Mouse (Mus musculus) layer of hippocampus, adult 9-10 months (tissue): ENCODE data around the gene Spon1.

Experiments used
- DNase-seq: peaks from one replicate; pipeline ENCODE4 v3.0.0; 2022; ENCODE audit warnings: low spot score

Gene Spon1

DNA sequence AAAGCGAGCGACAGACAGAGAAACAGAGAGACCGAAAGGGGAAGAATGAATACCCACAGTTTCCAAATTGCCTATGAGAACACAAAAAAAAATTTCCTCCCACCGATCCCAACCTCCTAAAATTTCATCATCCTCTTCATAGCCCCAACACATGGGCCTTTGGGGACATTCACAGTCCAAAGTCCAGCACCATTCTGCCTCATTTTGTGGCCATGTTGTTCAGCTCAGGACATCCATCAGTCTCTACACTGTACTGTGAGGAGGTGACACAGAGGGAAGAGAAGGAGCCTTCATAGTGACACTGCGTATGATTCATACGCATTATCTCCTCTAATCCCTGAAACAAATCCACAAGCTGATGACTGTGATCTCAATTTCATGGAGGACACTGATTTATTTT, 12.7 kb downstream of the Spon1 start:
- no peak for DNase-seq

DNA sequence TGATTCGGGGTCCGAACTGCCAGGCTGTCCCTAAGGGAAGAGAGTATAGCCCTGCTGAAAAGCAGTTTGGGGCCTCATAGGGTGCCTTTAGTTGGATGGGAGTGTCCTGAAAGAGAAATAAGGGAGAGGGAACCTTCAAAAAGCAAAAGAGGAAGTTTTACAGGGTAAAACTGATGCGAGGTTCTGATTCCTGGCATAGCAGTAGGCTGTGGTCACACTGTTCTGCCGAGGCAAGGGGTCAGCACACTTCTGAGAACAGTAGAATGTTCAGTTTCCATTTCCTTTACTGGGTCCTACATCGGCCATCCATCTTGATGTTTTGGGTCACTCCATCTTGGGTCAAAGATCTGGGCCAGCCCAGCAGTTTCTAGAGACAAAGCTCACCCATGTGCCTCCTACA, 14.5 kb downstream of the Spon1 start:
- no peak for DNase-seq

DNA sequence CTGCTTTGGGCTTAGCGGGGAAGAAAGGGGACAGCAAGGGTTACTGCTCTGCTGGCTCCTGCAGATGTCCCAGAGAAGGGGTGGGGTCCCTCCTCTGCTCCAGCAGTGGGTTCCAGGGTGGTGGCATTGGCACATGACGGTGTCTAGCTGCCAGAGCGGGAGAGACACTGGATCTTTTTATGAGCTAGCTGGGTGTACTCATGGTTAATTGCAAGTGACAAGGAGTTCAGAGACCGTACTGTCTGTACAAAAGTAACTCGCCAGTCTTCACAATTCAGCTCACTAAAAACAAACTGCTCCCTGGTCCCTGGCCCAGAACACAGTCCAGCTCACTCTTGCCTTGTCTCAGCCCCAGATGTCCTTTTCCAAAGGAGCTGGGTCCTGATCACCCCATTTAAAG, 26.2 kb downstream of the Spon1 start:
- no peak for DNase-seq

- DNase-seq: no peak
Measured at GRCm38 (mm10) chr7:113792871-113793270, 27.1 kb downstream of the Spon1 start.

DNA sequence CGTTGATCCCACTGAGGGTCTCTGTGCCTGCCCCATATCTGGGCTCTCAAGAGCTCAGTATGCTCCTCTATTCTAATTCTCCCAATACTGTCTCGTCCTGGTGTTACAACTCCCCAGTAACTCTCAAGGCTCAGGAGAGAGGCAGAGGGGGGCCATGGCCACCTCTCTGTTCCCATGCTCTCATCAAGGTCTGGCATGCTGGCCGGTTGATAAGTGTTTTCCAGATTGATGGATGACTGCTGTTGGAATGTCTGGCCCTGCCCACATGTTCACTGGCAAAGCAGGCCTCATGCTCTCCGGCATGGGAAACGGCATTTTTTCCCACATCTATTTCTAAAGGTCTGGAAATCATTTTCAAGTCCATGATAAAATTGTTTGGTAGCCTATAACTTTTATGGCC, 29.4 kb downstream of the Spon1 start:
- no peak for DNase-seq

- DNase-seq: no peak
Measured at GRCm38 (mm10) chr7:113797134-113797533, 31.3 kb downstream of the Spon1 start.

DNA sequence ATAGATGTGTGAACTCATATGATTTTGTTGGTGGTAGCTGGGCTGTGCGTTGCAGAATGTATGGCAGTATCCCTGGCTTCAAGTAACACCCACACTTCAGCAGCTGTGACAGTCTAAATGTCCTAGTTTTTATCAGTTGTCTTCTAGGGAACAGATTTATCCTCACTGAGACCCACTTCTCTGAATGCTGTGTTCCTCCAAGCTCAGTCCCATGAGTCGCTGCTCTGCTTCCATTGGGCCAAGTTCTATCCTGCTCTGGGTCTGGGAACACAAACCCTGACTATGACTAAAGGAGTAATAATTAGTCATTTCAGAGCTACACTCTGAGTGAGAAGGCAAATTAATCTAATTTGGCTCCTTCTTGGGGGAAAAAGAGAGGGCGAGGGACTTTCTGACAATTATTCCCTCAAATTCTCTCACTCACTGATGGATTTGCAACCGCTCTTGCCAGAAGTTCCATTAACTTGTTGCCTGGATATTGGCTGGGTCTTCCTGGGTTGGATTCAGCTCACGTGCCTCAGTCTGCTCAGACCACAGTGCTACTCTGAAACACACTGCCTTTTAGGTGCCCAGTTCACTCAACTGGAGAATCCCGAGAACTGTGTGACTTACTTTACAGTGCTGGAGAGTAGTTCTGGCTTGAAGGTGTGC, 32.9 kb downstream of the Spon1 start:
- DNase-seq: no peak

GRCm38 (mm10) chr7:113809781-113810180, 44.0 kb downstream of the Spon1 start:
- no peak for DNase-seq

DNA sequence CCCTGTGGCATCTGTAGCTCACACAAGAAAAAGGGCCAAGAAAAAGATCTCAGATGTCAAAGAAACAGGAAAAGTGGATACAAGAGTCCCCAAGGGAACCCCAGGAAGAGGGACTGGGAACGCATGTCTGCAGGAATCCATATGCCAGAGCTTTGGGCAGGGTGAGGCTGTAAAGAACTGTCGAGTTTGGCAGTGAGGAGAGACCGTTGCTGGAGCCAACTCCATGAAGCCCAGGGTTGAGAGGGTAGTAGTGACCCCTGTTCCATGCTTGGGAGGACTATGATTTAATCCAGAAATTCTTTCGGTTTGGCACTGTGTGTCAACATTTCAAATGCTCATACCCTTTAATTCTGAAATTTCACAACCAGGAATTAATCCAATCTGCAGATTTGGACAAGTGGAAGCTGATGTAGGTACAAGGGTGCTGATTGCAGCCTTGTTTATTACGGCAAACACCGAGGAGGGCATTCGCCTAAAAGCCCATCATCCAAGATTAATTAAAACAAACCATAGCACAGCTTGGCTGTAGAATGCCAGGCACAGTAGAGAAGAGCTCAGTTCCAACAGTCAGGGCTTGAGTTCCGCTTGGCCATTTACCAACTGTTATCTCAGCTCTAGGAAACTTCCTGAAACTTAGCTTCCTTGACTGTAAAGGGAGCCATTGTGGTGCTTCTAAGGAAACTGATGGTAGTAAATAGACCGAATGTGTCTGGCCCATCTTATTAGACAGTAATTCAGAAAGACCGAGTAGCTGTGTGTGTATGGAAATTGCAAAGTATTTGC, 45.8 kb downstream of the Spon1 start:
- no peak for DNase-seq

GRCm38 (mm10) chr7:113814101-113814779, 48.4 kb downstream of the Spon1 start:
- DNase-seq: no peak

GRCm38 (mm10) chr7:113815726-113816125, 49.9 kb downstream of the Spon1 start:
- no peak for DNase-seq

DNA sequence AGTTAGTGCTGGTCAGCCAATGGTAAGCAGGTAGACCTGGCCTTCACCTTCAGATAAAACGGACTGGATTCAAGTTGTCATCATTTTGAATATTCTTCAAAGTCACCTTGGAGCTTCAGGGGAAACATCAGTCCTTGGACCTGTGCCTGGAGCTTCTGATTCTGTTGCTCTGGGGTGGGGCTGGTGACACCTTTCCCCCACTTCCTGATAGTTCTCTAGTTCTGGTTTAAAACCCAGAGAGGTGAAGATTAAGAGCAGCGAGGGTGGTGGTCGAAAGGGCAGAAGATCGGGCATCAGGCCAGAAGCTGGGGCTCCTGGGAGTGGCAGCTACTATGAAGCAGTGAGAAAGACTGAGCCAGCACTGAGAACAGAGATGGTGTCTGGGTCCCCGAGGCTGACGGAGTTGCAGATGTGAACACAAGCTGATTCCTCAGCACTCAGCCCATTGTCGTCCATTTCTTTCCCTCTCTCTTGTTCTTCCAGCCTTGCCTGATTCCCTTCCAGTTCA, 51.1 kb downstream of the Spon1 start:
- no peak for DNase-seq

GRCm38 (mm10) chr7:113818116-113818515, 52.3 kb downstream of the Spon1 start:
- DNase-seq: no peak

- DNase-seq: no peak
Measured at GRCm38 (mm10) chr7:113820213-113820612, 54.4 kb downstream of the Spon1 start.

DNA sequence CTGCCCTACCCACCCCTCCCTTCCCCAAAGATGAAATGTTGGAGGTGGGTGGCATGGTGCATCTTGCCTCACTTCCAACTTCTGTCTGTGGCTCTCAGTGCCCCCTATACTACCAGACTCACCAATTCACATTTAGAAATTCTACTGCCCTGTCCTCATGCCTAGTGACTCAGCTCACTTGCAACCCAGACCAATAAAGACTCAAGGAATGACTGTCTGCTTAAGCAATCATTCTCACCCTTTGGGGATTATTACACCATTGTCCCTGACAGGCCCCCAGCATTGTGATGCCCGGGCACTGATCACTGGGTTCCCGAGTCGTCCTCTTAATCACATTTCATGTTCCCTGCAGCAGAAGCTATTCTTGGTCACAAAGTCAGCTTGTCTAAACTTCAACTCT, 57.2 kb downstream of the Spon1 start:
- DNase-seq: no peak

DNA sequence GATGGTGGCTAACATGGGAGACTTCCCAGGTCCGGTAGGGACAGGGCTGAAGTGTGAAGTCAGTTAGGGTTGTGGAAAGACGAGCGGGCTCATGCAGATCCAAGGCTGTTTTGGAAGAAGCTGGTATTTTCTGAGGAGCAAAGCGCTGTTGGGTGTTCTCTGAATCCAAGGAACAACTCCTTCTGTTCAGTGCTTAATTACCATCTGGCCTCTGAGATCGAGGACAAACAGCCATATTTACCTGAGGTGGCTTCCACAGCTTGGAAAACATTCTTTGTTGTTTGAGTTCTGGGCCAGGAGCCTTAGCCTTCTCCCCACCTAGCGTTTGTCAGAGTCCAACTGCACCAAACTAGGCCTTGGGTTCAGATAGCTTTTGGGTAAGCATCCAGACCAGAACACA, 58.9 kb downstream of the Spon1 start:
- DNase-seq: no peak

DNA sequence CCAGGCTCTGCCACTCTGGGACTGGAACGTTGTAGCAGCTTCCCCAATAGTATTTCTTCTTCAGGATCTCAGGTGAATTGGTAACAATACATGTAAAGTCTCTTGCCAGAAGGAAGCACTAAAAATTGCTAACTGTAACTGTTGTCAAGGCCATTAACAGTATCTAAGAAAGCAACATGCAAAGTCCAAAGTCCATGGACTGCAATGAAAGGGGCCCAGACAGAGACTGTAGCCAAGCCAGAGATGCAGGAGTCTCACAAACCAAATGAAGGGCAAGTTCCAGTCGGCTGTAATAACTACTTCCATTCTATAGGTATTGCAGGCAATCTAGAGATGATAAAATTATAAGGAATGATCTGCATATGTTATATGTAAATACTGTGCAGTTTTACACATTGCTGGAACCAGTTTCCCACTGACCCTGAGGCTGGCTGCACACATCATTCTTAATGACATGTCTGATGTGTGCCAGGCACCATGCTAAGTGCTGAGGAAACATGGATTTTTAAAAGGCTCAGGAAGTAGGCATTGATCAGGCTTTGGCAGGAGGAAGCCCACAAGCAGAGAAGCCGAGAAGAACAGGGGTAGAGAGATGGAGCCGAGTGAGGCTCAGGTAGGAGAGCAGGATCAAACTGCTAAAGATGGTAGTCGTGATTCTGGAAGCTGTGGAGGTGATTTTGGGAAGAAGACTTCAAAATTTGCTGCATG, 59.9 kb downstream of the Spon1 start:
- DNase-seq: no peak

DNA sequence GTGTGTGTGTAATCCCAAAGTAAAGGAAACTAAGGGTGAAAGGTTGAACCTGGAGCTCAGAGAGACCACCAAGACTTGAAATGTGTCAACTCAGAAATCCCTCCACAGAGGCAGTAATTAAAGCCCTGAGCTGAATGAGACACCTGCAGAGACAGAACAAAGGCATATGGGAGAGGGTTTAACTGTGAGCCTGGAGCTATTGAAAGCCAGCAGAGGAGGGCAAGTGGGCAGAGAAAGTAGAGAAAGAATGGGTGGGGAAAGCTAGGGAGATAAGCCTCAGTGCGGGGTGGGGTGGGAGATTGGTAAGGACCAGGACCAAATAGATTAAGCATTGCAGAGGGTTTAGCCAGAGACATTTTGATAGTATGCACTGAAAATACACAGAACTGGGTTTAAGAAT, 60.7 kb downstream of the Spon1 start:
- no peak for DNase-seq

GRCm38 (mm10) chr7:113828122-113828571, 62.3 kb downstream of the Spon1 start:
- DNase-seq: no peak

GRCm38 (mm10) chr7:113828576-113828975, 62.8 kb downstream of the Spon1 start:
- no peak for DNase-seq

DNA sequence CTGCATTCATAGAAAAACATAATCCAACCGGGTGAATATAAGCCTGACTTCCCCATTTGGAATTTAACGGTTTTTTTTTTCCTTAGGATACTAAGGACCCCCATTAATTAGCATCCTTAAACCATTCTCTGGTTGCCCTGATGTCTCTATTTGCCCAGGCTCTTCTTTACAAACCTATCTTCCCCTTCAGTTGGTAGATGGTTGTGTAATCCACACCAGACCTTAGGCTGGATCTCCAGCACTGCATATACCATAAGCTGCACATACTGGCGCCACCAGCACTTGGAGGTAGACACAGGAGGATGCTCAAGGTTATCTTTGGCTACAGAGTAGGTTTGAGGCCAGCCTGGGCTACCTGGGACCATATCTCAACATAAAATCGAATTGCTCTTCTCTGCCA, 71.4 kb downstream of the Spon1 start:
- no peak for DNase-seq

- DNase-seq: no peak
Measured at GRCm38 (mm10) chr7:113839431-113839830, 73.6 kb downstream of the Spon1 start.
